Mouse (Mus musculus) midbrain, postnatal 0 days (tissue): ENCODE measurements around the gene Acvr1b. TPM values are rescaled to one million over a fixed set of nuclear protein-coding genes. Genes with fewer than 3 reads are reported as not detected.

Experiments
- ATAC-seq: fragments of 200-750 bp; cut with Nextera tagmentation; 2 replicates; pipeline ENCODE4 v1.8.0; 2017; ENCODE audit warnings: moderate number of reproducible peaks, mild to moderate bottlenecking, moderate TSS enrichment, moderate library complexity; ENCODE audit not compliant: low FRiP score
- DNase-seq: peaks from one replicate; pipeline ENCODE4 v3.0.0-alpha.2; 2015; ENCODE audit warnings: low spot score
- H3K27ac ChIP-seq: fragments of 300-500 bp; sonication (generic); 2 replicates; pipeline ENCODE4 v1.5.1; 2014; ENCODE audit warnings: low read depth, mild to moderate bottlenecking, low read length, mixed read lengths
- H3K27me3 ChIP-seq: fragments of 300-500 bp; sonication (generic); 2 replicates; pipeline ENCODE4 v1.6.1; 2014; ENCODE audit warnings: low read length, control low read depth, mixed read lengths; ENCODE audit not compliant: insufficient read depth
- H3K36me3 ChIP-seq: fragments of 300-500 bp; sonication (generic); 2 replicates; pipeline ENCODE4 v1.6.1; 2014; ENCODE audit warnings: low read length, control low read depth, mixed read lengths; ENCODE audit not compliant: insufficient read depth
- H3K4me1 ChIP-seq: fragments of 300-500 bp; sonication (generic); 2 replicates; pipeline ENCODE4 v1.6.1; 2014; ENCODE audit warnings: mild to moderate bottlenecking, control low read depth, antibody characterized with exemption, low read length, mixed read lengths; ENCODE audit not compliant: insufficient read depth
- H3K4me2 ChIP-seq: fragments of 300-500 bp; sonication (generic); 2 replicates; pipeline ENCODE4 v1.6.1; 2014; ENCODE audit warnings: low read depth, mild to moderate bottlenecking, low read length, mixed read lengths; ENCODE audit not compliant: poor library complexity, severe bottlenecking
- H3K4me3 ChIP-seq: fragments of 300-500 bp; sonication (generic); 2 replicates; pipeline ENCODE4 v1.5.1; 2014; ENCODE audit warnings: low read depth, mild to moderate bottlenecking, low read length, moderate library complexity
- H3K9ac ChIP-seq: fragments of 300-500 bp; sonication (generic); replicated peaks from 2 replicates; pipeline ENCODE4 v1.6.1; 2014; ENCODE audit warnings: mild to moderate bottlenecking, low read length, moderate library complexity, mixed read lengths; ENCODE audit not compliant: poor library complexity, severe bottlenecking
- H3K9me3 ChIP-seq: fragments of 300-500 bp; sonication (generic); 2 replicates; pipeline ENCODE4 v1.6.1; 2016; ENCODE audit warnings: low read length, control low read depth
- CTCF ChIP-seq: IDR thresholded peaks from 2 replicates; pipeline ENCODE4 v1.5.1; 2016; ENCODE audit warnings: antibody characterized with exemption, mild to moderate bottlenecking
- WGBS: fragments of 180-500 bp; shearing (Covaris S2); extraction: QIAGEN DNeasy Blood & Tissue Kit; methylation state at CpG from one replicate; pipeline ENCODE4 v1.1.7; 2014; 5-methylcytosine and 5-hydroxymethylcytosine counted together
- polyA plus RNA-seq: library from polyadenylated mRNA; unstranded; fragments of >200 nt; fragmentation: Nextera tagmentation; extraction: Ambion mirVana; gene quantifications from 2 replicates; pipeline ENCODE4 v1.2.1, GENCODE M21; 2015
- total RNA-seq: library from RNA; depleted of rRNA; stranded (reverse); fragments of >200 nt; gene quantifications from 2 replicates; pipeline ENCODE4 v1.2.3, GENCODE M21; 2014

The Acvr1b gene
- total and polyA plus RNA-seq, 2 experiments from 2014 or later, result 15.2 to 86.8 TPM

- H3K4me3 ChIP-seq, result no peak overlapping the region
- no peak for TF ChIP-seq CTCF
- no peak for ATAC-seq
- DNase-seq, result no peak
- 93% methylated on average over 14 of the region's 14 CpGs for WGBS
- H3K27ac ChIP-seq, result no peak overlapping the region
- no peak overlapping the region for H3K4me2 ChIP-seq
- H3K4me1 ChIP-seq, result no peaks in the 10 kb centered on the region
- H3K9ac ChIP-seq, result no peak overlapping the region
- H3K27me3 ChIP-seq, result no peaks in the 10 kb centered on the region
- peaks cover 55% of the 10 kb centered on the region for H3K36me3 ChIP-seq
- no peaks in the 10 kb centered on the region for H3K9me3 ChIP-seq
These were observed 37.2 kb downstream of the Acvr1b start for GRCm38 (mm10) chr15:101210998-101211613.

GRCm38 (mm10) chr15:101212435-101212834 is 38.6 kb downstream of the Acvr1b start:
- H3K9ac ChIP-seq, result no peak overlapping the region
- TF ChIP-seq CTCF, result no peak
- 75% methylated on average over 14 of the region's 14 CpGs for WGBS
- H3K36me3 ChIP-seq, result peaks cover 48% of the 10 kb centered on the region
- H3K4me2 ChIP-seq, result no peak overlapping the region
- DNase-seq (no peak), ATAC-seq (no peak)
- H3K4me1 ChIP-seq, result no peaks in the 10 kb centered on the region
- no peak overlapping the region for H3K4me3 ChIP-seq
- no peaks in the 10 kb centered on the region for H3K9me3 ChIP-seq
- no peak overlapping the region for H3K27ac ChIP-seq
- H3K27me3 ChIP-seq, result no peaks in the 10 kb centered on the region

- TF ChIP-seq CTCF, result no peak
- DNase-seq (no peak), ATAC-seq (no peak)
- 89% methylated on average over 2 of the region's 2 CpGs for WGBS
- Histone ChIP-seq H3K4me2 (no peak overlapping the region), H3K27ac (no peak overlapping the region), H3K9ac (no peak overlapping the region), H3K27me3 (no peaks in the 10 kb centered on the region), H3K4me1 (no peaks in the 10 kb centered on the region), H3K9me3 (no peaks in the 10 kb centered on the region), H3K4me3 (no peak overlapping the region), H3K36me3 (peaks cover 23% of the 10 kb centered on the region)
These were observed 41.3 kb downstream of the Acvr1b start for GRCm38 (mm10) chr15:101215136-101215535.

GRCm38 (mm10) chr15:101216036-101216435 is 42.2 kb downstream of the Acvr1b start:
- no peak for TF ChIP-seq CTCF
- Histone ChIP-seq H3K4me3 (no peak overlapping the region), H3K4me2 (no peak overlapping the region), H3K36me3 (peaks cover 16% of the 10 kb centered on the region), H3K27me3 (no peaks in the 10 kb centered on the region), H3K27ac (no peak overlapping the region), H3K9me3 (no peaks in the 10 kb centered on the region), H3K9ac (no peak overlapping the region), H3K4me1 (no peaks in the 10 kb centered on the region)
- ATAC-seq, result no peak
- DNase-seq, result no peak
- WGBS, result 76% methylated on average over 4 of the region's 4 CpGs

- no peak overlapping the region for H3K9ac ChIP-seq
- H3K4me1 ChIP-seq, result peaks cover 4% of the 10 kb centered on the region; the same call in 1 of the 2 replicates
- H3K27me3 ChIP-seq, result no peaks in the 10 kb centered on the region
- no peak overlapping the region for H3K4me2 ChIP-seq
- H3K36me3 ChIP-seq, result no peaks in the 10 kb centered on the region
- no peak overlapping the region for H3K27ac ChIP-seq
- no peak for TF ChIP-seq CTCF
- H3K9me3 ChIP-seq, result no peaks in the 10 kb centered on the region
- DNase-seq, result peak; percentile 49
- ATAC-seq, result no peak
- H3K4me3 ChIP-seq, result no peak overlapping the region
- 8% methylated on average over 8 of the region's 8 CpGs for WGBS
These were observed 47.0 kb downstream of the Acvr1b start for GRCm38 (mm10) chr15:101220905-101221297.

- no peaks in the 10 kb centered on the region for H3K9me3 ChIP-seq
- no peak overlapping the region for H3K9ac ChIP-seq
- ATAC-seq (no peak), DNase-seq (peak; percentile 72)
- H3K4me3 ChIP-seq, result no peak overlapping the region
- H3K27ac ChIP-seq, result no peak overlapping the region
- peak; percentile 77 for TF ChIP-seq CTCF
- H3K4me1 ChIP-seq, result peaks cover 4% of the 10 kb centered on the region; the same call in 1 of the 2 replicates
- peak overlapping the region; percentile 24; the same call in 1 of the 2 replicates for H3K4me2 ChIP-seq
- WGBS, result 5% methylated on average over 14 of the region's 14 CpGs
- no peaks in the 10 kb centered on the region for H3K36me3 ChIP-seq
- H3K27me3 ChIP-seq, result no peaks in the 10 kb centered on the region
These were observed 47.6 kb downstream of the Acvr1b start for GRCm38 (mm10) chr15:101221298-101222104.
